Mouse (Mus musculus) myocyte (in vitro differentiated cells): Measurements from ENCODE around the gene Cyba. TPM values are rescaled to one million over a fixed set of nuclear protein-coding genes. Genes with fewer than 3 reads are reported as not detected.
A peak's percentile ranks its signal among the peaks of the same experiment; 100 is the strongest.

Source experiments
- H3K27me3 ChIP-seq: one replicate; pipeline ENCODE4 v1.6.1; 2011; ENCODE audit not compliant: control insufficient read depth, insufficient read depth, insufficient read length
- H3K36me3 ChIP-seq: one replicate; pipeline ENCODE4 v1.6.1; 2011; ENCODE audit not compliant: control insufficient read depth, insufficient read depth
- H3K4me2 ChIP-seq: one replicate; pipeline ENCODE4 v1.6.1; 2011; ENCODE audit warnings: low read depth, control low read depth
- H3K4me3 ChIP-seq: one replicate; pipeline ENCODE4 v1.5.1; 2011; ENCODE audit warnings: mild to moderate bottlenecking, control low read depth, moderate library complexity
- H3K79me2 ChIP-seq: one replicate; pipeline ENCODE4 v1.6.1; 2011; ENCODE audit not compliant: control insufficient read depth, insufficient read depth
- H3ac ChIP-seq: one replicate; pipeline ENCODE4 v1.6.1; 2011; ENCODE audit not compliant: control insufficient read depth, insufficient read length
- CEBPB ChIP-seq: IDR thresholded peaks from 2 replicates; pipeline ENCODE4 v1.6.1; 2011; ENCODE audit warnings: mild to moderate bottlenecking, moderate library complexity; ENCODE audit not compliant: poor library complexity, insufficient read depth, severe bottlenecking
- E2F4 ChIP-seq: IDR thresholded peaks from one replicate; pipeline ENCODE4 v1.6.1; 2011; ENCODE audit warnings: mild to moderate bottlenecking, control low read depth, moderate library complexity; ENCODE audit not compliant: insufficient read depth
- MAX ChIP-seq: IDR thresholded peaks from one replicate; pipeline ENCODE4 v1.6.1; 2011; ENCODE audit warnings: low read depth, mild to moderate bottlenecking, control low read depth
- MYOD1 ChIP-seq, 3 experiments: IDR thresholded peaks; one replicate each; pipeline ENCODE4 v1.6.1; 2011; ENCODE audit warnings: control low read depth in 2 of 3, low read depth in 2 of 3, mild to moderate bottlenecking in 2 of 3, moderate library complexity in 1 of 3; ENCODE audit not compliant: insufficient read length in 2 of 3, control insufficient read depth in 1 of 3
- MYOG ChIP-seq, 3 experiments: IDR thresholded peaks; one replicate each; pipeline ENCODE4 v1.6.1; 2011; ENCODE audit warnings: control low read depth in 2 of 3, low read depth in 2 of 3, mild to moderate bottlenecking in 2 of 3; ENCODE audit not compliant: insufficient read length in 2 of 3, control insufficient read depth in 1 of 3, insufficient read depth in 1 of 3
- POLR2A ChIP-seq: IDR thresholded peaks from one replicate; pipeline ENCODE4 v1.6.1; 2011; ENCODE audit warnings: low read depth, mild to moderate bottlenecking, control low read depth, moderate library complexity; ENCODE audit not compliant: insufficient read length
- POLR2AphosphoS2 ChIP-seq: IDR thresholded peaks from one replicate; pipeline ENCODE4 v1.6.1; 2011; ENCODE audit warnings: low read depth, control low read depth; ENCODE audit not compliant: insufficient read length
- REST ChIP-seq: IDR thresholded peaks from one replicate; pipeline ENCODE4 v1.6.1; 2011; ENCODE audit warnings: mild to moderate bottlenecking, control low read depth, moderate library complexity; ENCODE audit not compliant: insufficient read depth, insufficient read length
- SRF ChIP-seq: IDR thresholded peaks from one replicate; pipeline ENCODE4 v1.6.1; 2011; ENCODE audit warnings: low read depth; ENCODE audit not compliant: control insufficient read depth, insufficient read length
- TCF12 ChIP-seq: IDR thresholded peaks from one replicate; pipeline ENCODE4 v1.6.1; 2011; ENCODE audit warnings: mild to moderate bottlenecking, control low read depth; ENCODE audit not compliant: poor library complexity, insufficient read depth, severe bottlenecking
- TCF3 ChIP-seq: IDR thresholded peaks from one replicate; pipeline ENCODE4 v1.6.1; 2011; ENCODE audit warnings: low read depth, control low read depth; ENCODE audit not compliant: insufficient read length
- USF1 ChIP-seq: IDR thresholded peaks from one replicate; pipeline ENCODE4 v1.6.1; 2011; ENCODE audit warnings: low read depth, mild to moderate bottlenecking, control low read depth, moderate library complexity
- polyA plus RNA-seq: library from polyadenylated mRNA; unstranded; fragments of >200 nt; fragmentation: generic; extraction: Trizol; gene quantifications from one replicate; pipeline ENCODE4 v1.2.1, GENCODE M21; 2012; ENCODE audit warnings: missing spikeins

Cyba gene
- polyA plus RNA-seq, 1 experiment: not detected

DNA sequence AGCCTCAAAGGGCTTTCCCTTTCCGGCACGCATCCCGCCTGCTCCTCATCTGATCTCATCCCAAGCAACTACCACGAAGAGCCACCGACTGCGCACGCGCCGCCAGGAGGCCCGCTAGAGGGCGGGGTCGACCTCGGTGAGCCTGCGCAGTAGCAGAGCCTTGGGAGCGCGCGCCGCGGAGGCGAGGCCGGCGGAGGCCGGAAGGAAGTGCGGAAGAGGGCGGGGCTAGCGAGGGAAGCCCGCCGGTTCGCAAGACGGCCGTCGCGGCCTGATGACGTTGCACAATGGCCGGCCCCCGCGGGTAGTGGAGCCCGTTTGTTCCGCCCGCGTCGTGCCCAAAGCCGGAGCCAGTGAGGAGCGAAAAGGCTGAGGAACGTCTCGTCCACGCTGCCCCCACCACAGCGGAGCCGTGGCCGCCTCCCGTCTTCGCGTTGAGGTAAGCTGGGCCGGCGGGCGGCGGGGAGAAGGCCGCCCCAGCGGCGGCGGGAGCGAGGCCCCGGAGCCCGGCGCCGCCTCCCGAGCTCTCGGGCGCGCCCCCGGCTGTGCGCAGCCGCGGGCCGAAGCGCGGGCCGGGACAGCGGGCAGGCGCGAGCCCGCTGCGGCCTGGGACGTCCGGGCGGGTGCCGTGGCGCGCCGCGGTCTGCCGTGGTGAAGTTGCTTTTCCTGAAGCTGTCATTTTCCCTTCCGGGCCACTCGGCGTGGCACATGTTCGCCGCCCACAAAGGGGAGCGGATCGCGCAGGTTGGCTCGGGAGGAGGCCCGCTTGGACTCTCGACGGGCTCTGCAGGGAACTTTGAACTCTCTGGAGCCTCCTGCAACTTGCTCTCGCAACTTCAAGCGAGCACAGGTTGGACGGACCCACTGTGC lies 56.1 kb downstream of the Cyba start, which contains the start of gene Zc3h18:
Zc3h18 (plus strand) TSS at position 245 of the 867 bp plus-strand sequence.
- H3ac ChIP-seq: peak within 1 kb of the TSS; percentile 74
- TF ChIP-seq POLR2A: peak; percentile 76
- TF ChIP-seq CEBPB: peak; percentile 71
- peak; percentile 78 for TF ChIP-seq SRF
- TF ChIP-seq E2F4: peak; percentile 16
- TF ChIP-seq MYOG (IDR thresholded peaks at IDR 0.05; ENCODE audit: control insufficient read depth in 1 of 3, insufficient read depth in 1 of 3, insufficient read length in 2 of 3, low read depth in 2 of 3): peak in 1 of 3 experiments; percentile 4
- TF ChIP-seq TCF3: no peak
- TF ChIP-seq MYOD1 (IDR thresholded peaks at IDR 0.05; ENCODE audit: control insufficient read depth in 1 of 3, insufficient read length in 2 of 3, low read depth in 2 of 3): peak in 1 of 3 experiments; percentile 18
- no peak for TF ChIP-seq REST
- TF ChIP-seq TCF12: no peak
- TF ChIP-seq POLR2AphosphoS2: peak; percentile 93
- TF ChIP-seq MAX: peak; percentile 13
- no peak for TF ChIP-seq USF1
- H3K4me3 ChIP-seq: peak within 1 kb of the TSS; percentile 90
- H3K36me3 ChIP-seq: peaks cover 17% of the 10 kb centered on the region
- peak within 1 kb of the TSS; percentile 97 for H3K4me2 ChIP-seq
- H3K79me2 ChIP-seq: peaks cover 60% of the 10 kb centered on the region
- no peaks in the 10 kb centered on the region for H3K27me3 ChIP-seq

DNA sequence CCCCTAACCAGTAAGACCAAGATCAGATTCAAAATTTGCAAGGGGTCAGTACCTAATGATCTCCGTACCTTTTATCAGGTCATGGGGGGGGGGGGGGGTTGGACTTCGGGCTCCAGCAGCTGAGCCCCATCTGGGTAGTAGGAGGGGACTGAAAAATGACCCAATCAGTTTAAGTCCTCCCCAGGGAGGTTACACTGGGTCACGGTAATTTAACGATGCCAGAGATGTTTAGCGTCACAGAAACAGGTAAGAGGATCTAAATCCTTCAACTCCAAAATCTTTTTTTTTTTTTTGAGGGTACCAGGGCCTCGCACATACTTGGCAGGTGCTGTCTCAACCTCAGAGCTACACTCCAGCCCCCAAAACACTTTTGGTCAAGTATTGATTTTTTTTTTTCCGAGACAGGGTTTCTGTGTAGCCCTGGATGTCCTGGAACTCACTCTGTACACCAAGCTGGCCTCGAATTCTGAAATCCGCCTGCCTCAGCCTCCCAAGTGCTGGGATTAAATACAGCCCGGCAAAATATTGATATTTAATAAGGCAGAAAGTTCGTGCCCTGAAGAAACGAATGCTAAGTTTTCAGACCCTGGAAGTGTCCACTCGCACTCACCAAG lies 56.9 kb downstream of the Cyba start:
- Histone ChIP-seq H3K27me3 (no peaks in the 10 kb centered on the region), H3K79me2 (peaks cover 54% of the 10 kb centered on the region), H3K36me3 (peaks cover 17% of the 10 kb centered on the region), H3ac (peak overlapping the region; percentile 74), H3K4me3 (peak overlapping the region; percentile 90), H3K4me2 (peak overlapping the region; percentile 85)
- no peak for TF ChIP-seq TCF3
- no peak for TF ChIP-seq POLR2A
- TF ChIP-seq SRF: no peak
- TF ChIP-seq MAX: no peak

- peak overlapping the region; percentile 90 for H3K4me3 ChIP-seq
These were observed 57.4 kb downstream of the Cyba start for GRCm38 (mm10) chr8:122375320-122375719.

More at GRCm38 (mm10) chr8:122375320-122375719, 57.4 kb downstream of the Cyba start:
- H3K36me3 ChIP-seq: peaks cover 15% of the 10 kb centered on the region
- H3K27me3 ChIP-seq: no peaks in the 10 kb centered on the region
- no peak overlapping the region for H3ac ChIP-seq
- no peak for TF ChIP-seq POLR2AphosphoS2
- peak; percentile 8 for TF ChIP-seq POLR2A
- peaks cover 49% of the 10 kb centered on the region for H3K79me2 ChIP-seq
- H3K4me2 ChIP-seq: peak overlapping the region; percentile 85

Other genes starting within 250 kb of the Cyba start
- 22.6 TPM for gene Zfpm1, start 150.8 kb downstream of the Cyba start, polyA plus RNA-seq
- gene Trhr2, start 72.2 kb downstream of the Cyba start, polyA plus RNA-seq: not detected
- 28.8 TPM for gene Zc3h18, start 56.3 kb downstream of the Cyba start, polyA plus RNA-seq
- gene Il17c, start 10.9 kb downstream of the Cyba start, polyA plus RNA-seq: not detected
- 85.3 TPM for gene Mvd, start 10.5 kb upstream of the Cyba start, polyA plus RNA-seq
- gene Snai3, start 27.8 kb upstream of the Cyba start, polyA plus RNA-seq: 1.3 TPM
- gene Rnf166, start 43.1 kb upstream of the Cyba start, polyA plus RNA-seq: 36.3 TPM
- 31.5 TPM for gene Ctu2, start 43.2 kb upstream of the Cyba start, polyA plus RNA-seq
- gene Piezo1, start 118.4 kb upstream of the Cyba start, polyA plus RNA-seq: 156 TPM
- gene Cdt1, start 135.1 kb upstream of the Cyba start, polyA plus RNA-seq: 19.7 TPM
- 261 TPM for gene Aprt, start 144.0 kb upstream of the Cyba start, polyA plus RNA-seq
- gene Galns, start 178.5 kb upstream of the Cyba start, polyA plus RNA-seq: 17.6 TPM
- 95.7 TPM for gene Trappc2l, start 178.7 kb upstream of the Cyba start, polyA plus RNA-seq
- gene Pabpn1l, start 189.8 kb upstream of the Cyba start, polyA plus RNA-seq: 0.55 TPM